Mouse (Mus musculus): ENCODE results near the gene Acpp. TPM values are rescaled to one million over a fixed set of nuclear protein-coding genes. Genes with fewer than 3 reads are reported as not detected.

Acpp gene
- total and polyA plus RNA-seq, 3 experiments: 0.27 to 0.97 (median 0.30) TPM

DNA sequence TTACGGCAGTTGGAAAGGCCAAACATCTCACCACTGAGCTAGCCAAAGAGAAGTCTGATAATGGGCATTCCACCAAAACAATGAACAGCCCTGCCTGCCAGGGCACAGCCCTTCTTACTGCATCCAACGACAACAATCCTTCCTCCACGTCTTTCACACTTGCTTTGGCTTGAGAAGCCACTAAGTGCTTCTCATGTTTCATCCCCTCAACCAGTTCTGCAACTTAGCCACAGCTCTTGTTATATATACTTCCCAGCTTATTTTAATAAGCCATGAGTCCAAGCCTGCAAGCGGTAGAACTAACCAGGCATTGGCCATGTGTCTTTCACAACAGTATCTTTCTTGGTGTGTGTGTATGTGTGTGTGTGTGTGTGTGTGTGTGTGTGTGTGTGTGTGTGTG, 8.9 kb downstream of the Acpp start:
- dilution Hi-C loops (cut with MboI; ENCODE audit: extremely low pct_ligation_motif_present, extremely low pct_unique_long_range_greater_than_20kb, low sequenced_read_pairs) (no loop called here), in situ Hi-C loops (cut with MboI; ENCODE audit: low pct_ligation_motif_present, low pct_unique_long_range_greater_than_20kb, low sequenced_read_pairs) (loop anchor here (10.0 kb wide), 1 partner anchor 56 kb away; no protein-coding TSS in a partner anchor)
- no peak overlapping the region for H3K4me2 ChIP-seq (ENCODE audit: insufficient read depth, low read depth, poor library complexity, severe bottlenecking)
- H3K27ac ChIP-seq (ENCODE audit: insufficient read depth, low read depth): no peak overlapping the region
- H3K27me3 ChIP-seq (replicated peaks): no peaks in the 10 kb centered on the region
- no peaks in the 10 kb centered on the region for H3K9me3 ChIP-seq (replicated peaks; ENCODE audit: low read length)
- no peaks in the 10 kb centered on the region for H3K4me1 ChIP-seq (ENCODE audit: control insufficient read depth in 1 of 2, insufficient read depth in 2 of 2)
- no peaks in the 10 kb centered on the region for H3K79me2 ChIP-seq (replicated peaks; ENCODE audit: control insufficient read depth, extremely low read depth, insufficient read depth, poor library complexity, severe bottlenecking)
- H3K4me3 ChIP-seq (replicated peaks in 1 of 3; ENCODE audit: low read depth in 2 of 3, low read length in 2 of 3, poor library complexity in 1 of 3): no peak overlapping the region
- H3K36me3 ChIP-seq (replicated peaks in 1 of 2; ENCODE audit: control insufficient read depth in 1 of 2, insufficient read depth in 1 of 2, low read length in 1 of 2): no peaks in the 10 kb centered on the region
- no peak for DNase-seq (ENCODE audit: extremely low read depth)
- H3K9ac ChIP-seq (ENCODE audit: insufficient read depth, low read depth): no peak overlapping the region
- no peak for TF ChIP-seq ZC3H11A (IDR thresholded peaks at IDR 0.05; ENCODE audit: low read depth, low read length)
- no peak for TF ChIP-seq UBTF (IDR thresholded peaks at IDR 0.05; ENCODE audit: low read depth, low read length)
- no peak for TF ChIP-seq TCF12 (IDR thresholded peaks at IDR 0.05; ENCODE audit: low read depth, low read length)
- TF ChIP-seq HCFC1 (IDR thresholded peaks at IDR 0.05; ENCODE audit: low read depth, low read length): no peak
- TF ChIP-seq USF1 (IDR thresholded peaks at IDR 0.05; ENCODE audit: low read depth, low read length): no peak
- no peak for TF ChIP-seq CTCF (conservative IDR thresholded peaks at IDR 0.05 in 1 of 2, IDR thresholded peaks at IDR 0.05 in 1 of 2; ENCODE audit: low read depth in 2 of 2, low read length in 2 of 2)
- TF ChIP-seq NELFE (IDR thresholded peaks at IDR 0.05; ENCODE audit: low read depth, low read length): no peak
- no peak for TF ChIP-seq USF2 (conservative IDR thresholded peaks at IDR 0.05; ENCODE audit: low read depth, low read length)
- no peak for TF ChIP-seq GABPA (IDR thresholded peaks at IDR 0.05; ENCODE audit: insufficient replicate concordance, low read depth, low read length)

DNA sequence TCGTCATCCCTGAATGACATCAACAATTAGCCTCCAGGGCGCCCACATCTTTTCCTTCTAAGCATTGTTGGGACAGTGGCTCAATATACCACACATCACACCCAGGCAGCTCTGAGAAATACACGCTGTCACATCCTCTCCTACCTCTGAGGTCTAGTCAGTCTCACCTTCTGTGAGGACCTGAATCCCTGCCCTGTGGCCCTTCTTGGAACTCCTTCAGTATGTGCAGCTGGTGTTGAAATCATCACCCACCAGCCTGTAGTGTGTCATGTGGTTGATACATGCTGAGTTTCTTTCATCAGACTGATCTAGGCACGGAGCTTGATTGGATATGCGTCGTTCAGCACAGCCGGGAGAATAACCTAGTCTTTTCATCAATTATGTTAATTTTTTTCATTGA, 16.0 kb downstream of the Acpp start:
- in situ Hi-C loops (cut with MboI; ENCODE audit: low pct_ligation_motif_present, low pct_unique_long_range_greater_than_20kb, low sequenced_read_pairs): loop anchor here (10.0 kb wide), 1 partner anchor 63 kb away; no protein-coding TSS in a partner anchor
- Histone ChIP-seq H3K36me3 (replicated peaks in 1 of 2; ENCODE audit: control insufficient read depth in 1 of 2, insufficient read depth in 1 of 2, low read length in 1 of 2) (no peaks in the 10 kb centered on the region), H3K27me3 (replicated peaks) (no peaks in the 10 kb centered on the region), H3K9ac (ENCODE audit: insufficient read depth, low read depth) (no peak overlapping the region), H3K79me2 (replicated peaks; ENCODE audit: control insufficient read depth, extremely low read depth, insufficient read depth, poor library complexity, severe bottlenecking) (no peaks in the 10 kb centered on the region), H3K4me2 (ENCODE audit: insufficient read depth, low read depth, poor library complexity, severe bottlenecking) (no peak overlapping the region), H3K4me3 (replicated peaks in 1 of 3; ENCODE audit: low read depth in 2 of 3, low read length in 2 of 3, poor library complexity in 1 of 3) (no peak overlapping the region), H3K9me3 (replicated peaks; ENCODE audit: low read length) (no peaks in the 10 kb centered on the region), H3K27ac (ENCODE audit: insufficient read depth, low read depth) (no peak overlapping the region), H3K4me1 (ENCODE audit: control insufficient read depth in 1 of 2, insufficient read depth in 2 of 2) (no peaks in the 10 kb centered on the region)
- no peak for DNase-seq (ENCODE audit: extremely low read depth)
- dilution Hi-C loops (cut with MboI; ENCODE audit: extremely low pct_ligation_motif_present, extremely low pct_unique_long_range_greater_than_20kb, low sequenced_read_pairs): no loop called here
- no peak for TF ChIP-seq MAX (IDR thresholded peaks at IDR 0.05; ENCODE audit: low read length)
- no peak for TF ChIP-seq ZKSCAN1 (IDR thresholded peaks at IDR 0.05; ENCODE audit: borderline replicate concordance, low read depth, low read length)
- no peak for TF ChIP-seq USF2 (conservative IDR thresholded peaks at IDR 0.05; ENCODE audit: low read depth, low read length)
- TF ChIP-seq ELF1 (IDR thresholded peaks at IDR 0.05; ENCODE audit: low read depth, low read length): no peak
- TF ChIP-seq TBP (conservative IDR thresholded peaks at IDR 0.05; ENCODE audit: low read depth, low read length): no peak
- TF ChIP-seq MYC (IDR thresholded peaks at IDR 0.05; ENCODE audit: low read depth, low read length): no peak
- no peak for TF ChIP-seq HCFC1 (IDR thresholded peaks at IDR 0.05; ENCODE audit: low read depth, low read length)
- no peak for TF ChIP-seq EP300 (IDR thresholded peaks at IDR 0.05; ENCODE audit: low read length)
- TF ChIP-seq ETS1 (conservative IDR thresholded peaks at IDR 0.05; ENCODE audit: low read depth, low read length): no peak

All from CH12.LX (cell line).